Mouse (Mus musculus) midbrain, embryonic 16.5 days (tissue): ENCODE data around the gene Syngr1. TPM values are rescaled to one million over a fixed set of nuclear protein-coding genes. Genes with fewer than 3 reads are reported as not detected.

Experiments
- ATAC-seq: fragments of 200-750 bp; cut with Nextera tagmentation; 2 replicates; pipeline ENCODE4 v1.8.0; 2017; ENCODE audit warnings: moderate TSS enrichment
- H3K27ac ChIP-seq: fragments of 300-500 bp; sonication (generic); 2 replicates; pipeline ENCODE4 v1.5.1; 2014; ENCODE audit warnings: mild to moderate bottlenecking, low read length, mixed read lengths
- H3K27me3 ChIP-seq: fragments of 300-500 bp; sonication (generic); 2 replicates; pipeline ENCODE4 v1.6.1; 2014; ENCODE audit warnings: low read depth, low read length, mixed read lengths; ENCODE audit not compliant: control insufficient read depth, insufficient read depth
- H3K36me3 ChIP-seq: fragments of 300-500 bp; sonication (generic); 2 replicates; pipeline ENCODE4 v1.6.1; 2014; ENCODE audit warnings: mild to moderate bottlenecking, low read length, moderate library complexity, mixed read lengths; ENCODE audit not compliant: control insufficient read depth, insufficient read depth
- H3K4me1 ChIP-seq: fragments of 300-500 bp; sonication (generic); 2 replicates; pipeline ENCODE4 v1.6.1; 2014; ENCODE audit warnings: mild to moderate bottlenecking, low read length, mixed read lengths; ENCODE audit not compliant: control insufficient read depth, insufficient read depth
- H3K4me2 ChIP-seq: fragments of 300-500 bp; sonication (generic); 2 replicates; pipeline ENCODE4 v1.6.1; 2014; ENCODE audit warnings: mild to moderate bottlenecking, low read length, mixed read lengths
- H3K4me3 ChIP-seq: fragments of 300-500 bp; sonication (generic); 2 replicates; pipeline ENCODE4 v1.5.1; 2014; ENCODE audit warnings: low read depth, mild to moderate bottlenecking, low read length, moderate library complexity, mixed read lengths
- H3K9ac ChIP-seq: fragments of 300-500 bp; sonication (generic); 2 replicates; pipeline ENCODE4 v1.6.1; 2014; ENCODE audit warnings: low read depth, low read length, mixed read lengths
- H3K9me3 ChIP-seq: fragments of 300-500 bp; sonication (generic); replicated peaks from 2 replicates; pipeline ENCODE4 v1.6.1; 2014; ENCODE audit warnings: mild to moderate bottlenecking, low read length, mixed read lengths; ENCODE audit not compliant: control insufficient read depth, poor library complexity, severe bottlenecking
- WGBS: fragments of 180-500 bp; shearing (Covaris S2); extraction: QIAGEN DNeasy Blood & Tissue Kit; methylation state at CpG from one replicate; pipeline ENCODE4 v1.1.7; 2014; 5-methylcytosine and 5-hydroxymethylcytosine counted together
- polyA plus RNA-seq: library from polyadenylated mRNA; unstranded; fragments of >200 nt; fragmentation: Nextera tagmentation; extraction: Ambion mirVana; gene quantifications from 2 replicates; pipeline ENCODE4 v1.2.1, GENCODE M21; 2015

The Syngr1 gene
- polyA plus RNA-seq, 1 experiment from 2014 or later, result 83.9 TPM

GRCm38 (mm10) chr15:80094201-80094600 is 3.1 kb downstream of the Syngr1 start:
- H3K27ac ChIP-seq, result no peak overlapping the region
- H3K9ac ChIP-seq, result no peak overlapping the region
- ATAC-seq, result no peak
- H3K36me3 ChIP-seq, result no peaks in the 10 kb centered on the region
- peaks cover 32% of the 10 kb centered on the region for H3K4me1 ChIP-seq
- H3K4me3 ChIP-seq, result no peak overlapping the region
- no peak overlapping the region for H3K4me2 ChIP-seq
- H3K9me3 ChIP-seq, result no peaks in the 10 kb centered on the region
- WGBS, result 92% methylated on average over 13 of the region's 13 CpGs
- H3K27me3 ChIP-seq, result no peaks in the 10 kb centered on the region

GRCm38 (mm10) chr15:80095596-80095995 is 4.5 kb downstream of the Syngr1 start:
- H3K4me3 ChIP-seq, result no peak overlapping the region
- no peak for ATAC-seq
- H3K4me1 ChIP-seq, result peaks cover 32% of the 10 kb centered on the region
- H3K36me3 ChIP-seq, result no peaks in the 10 kb centered on the region
- H3K27ac ChIP-seq, result no peak overlapping the region
- H3K4me2 ChIP-seq, result no peak overlapping the region
- no peak overlapping the region for H3K9ac ChIP-seq
- H3K9me3 ChIP-seq, result no peaks in the 10 kb centered on the region
- WGBS, result 59% methylated on average over 1 of the region's 1 CpGs
- H3K27me3 ChIP-seq, result no peaks in the 10 kb centered on the region

- no peak for ATAC-seq
- H3K4me1 ChIP-seq, result peaks cover 32% of the 10 kb centered on the region
- WGBS, result 62% methylated on average over 10 of the region's 10 CpGs
These were observed 5.3 kb downstream of the Syngr1 start for GRCm38 (mm10) chr15:80096406-80096805.

GRCm38 (mm10) chr15:80096946-80097881 is 6.1 kb downstream of the Syngr1 start:
- Histone ChIP-seq H3K4me1 (peaks cover 29% of the 10 kb centered on the region), H3K9ac (peak overlapping the region; percentile 44; the same call in 1 of the 2 replicates), H3K27me3 (no peaks in the 10 kb centered on the region), H3K4me2 (peak overlapping the region; percentile 33; the same call in 1 of the 2 replicates), H3K9me3 (no peaks in the 10 kb centered on the region), H3K36me3 (no peaks in the 10 kb centered on the region), H3K4me3 (no peak overlapping the region), H3K27ac (peak overlapping the region; percentile 20; the same call in 1 of the 2 replicates)
- ATAC-seq, result peak; percentile 57
- 23% methylated on average over 20 of the region's 20 CpGs for WGBS

More at GRCm38 (mm10) chr15:80096406-80096805, 5.3 kb downstream of the Syngr1 start:
- no peaks in the 10 kb centered on the region for H3K36me3 ChIP-seq
- H3K4me3 ChIP-seq, result no peak overlapping the region
- H3K27ac ChIP-seq, result no peak overlapping the region
- H3K9me3 ChIP-seq, result no peaks in the 10 kb centered on the region
- H3K27me3 ChIP-seq, result no peaks in the 10 kb centered on the region
- H3K4me2 ChIP-seq, result no peak overlapping the region
- H3K9ac ChIP-seq, result no peak overlapping the region

- Histone ChIP-seq H3K4me3 (no peak overlapping the region), H3K27ac (0 out of 2 replicates have a peak overlapping the region, but pooled peaks have one; percentile 20), H3K27me3 (no peaks in the 10 kb centered on the region), H3K9me3 (no peaks in the 10 kb centered on the region), H3K4me2 (no peak overlapping the region), H3K4me1 (peaks cover 21% of the 10 kb centered on the region), H3K36me3 (no peaks in the 10 kb centered on the region), H3K9ac (no peak overlapping the region)
- no peak; the same call in 1 of the 2 replicates for ATAC-seq
- WGBS, result 26% methylated on average over 8 of the region's 8 CpGs
These were observed 6.9 kb downstream of the Syngr1 start for GRCm38 (mm10) chr15:80097999-80098461.

GRCm38 (mm10) chr15:80098809-80099208 is 7.7 kb downstream of the Syngr1 start:
- Histone ChIP-seq H3K4me2 (no peak overlapping the region), H3K4me3 (no peak overlapping the region), H3K27ac (peak overlapping the region; percentile 22; the same call in 1 of the 2 replicates), H3K27me3 (no peaks in the 10 kb centered on the region), H3K9me3 (no peaks in the 10 kb centered on the region), H3K4me1 (peaks cover 20% of the 10 kb centered on the region), H3K9ac (no peak overlapping the region; the same call in 1 of the 2 replicates), H3K36me3 (no peaks in the 10 kb centered on the region)
- ATAC-seq, result no peak
- WGBS, result 38% methylated on average over 9 of the region's 9 CpGs

GRCm38 (mm10) chr15:80099477-80099876 is 8.3 kb downstream of the Syngr1 start:
- Histone ChIP-seq H3K9ac (no peak overlapping the region), H3K27me3 (no peaks in the 10 kb centered on the region), H3K9me3 (no peaks in the 10 kb centered on the region), H3K27ac (no peak overlapping the region), H3K4me2 (no peak overlapping the region), H3K4me1 (peaks cover 20% of the 10 kb centered on the region), H3K4me3 (no peak overlapping the region), H3K36me3 (no peaks in the 10 kb centered on the region)
- no peak for ATAC-seq
- WGBS, result 86% methylated on average over 3 of the region's 3 CpGs

GRCm38 (mm10) chr15:80100196-80100595 is 9.1 kb downstream of the Syngr1 start:
- Histone ChIP-seq H3K4me3 (no peak overlapping the region), H3K36me3 (no peaks in the 10 kb centered on the region), H3K4me1 (peaks cover 20% of the 10 kb centered on the region), H3K4me2 (no peak overlapping the region), H3K27ac (no peak overlapping the region), H3K9ac (no peak overlapping the region), H3K27me3 (no peaks in the 10 kb centered on the region), H3K9me3 (no peaks in the 10 kb centered on the region)
- 85% methylated on average over 3 of the region's 3 CpGs for WGBS
- ATAC-seq, result no peak

- Histone ChIP-seq H3K4me2 (no peak overlapping the region), H3K9me3 (no peaks in the 10 kb centered on the region), H3K4me3 (no peak overlapping the region), H3K4me1 (peaks cover 25% of the 10 kb centered on the region), H3K27ac (no peak overlapping the region), H3K36me3 (no peaks in the 10 kb centered on the region), H3K27me3 (no peaks in the 10 kb centered on the region), H3K9ac (no peak overlapping the region)
- ATAC-seq, result no peak
- WGBS, result 88% methylated on average over 10 of the region's 10 CpGs
These were observed 9.7 kb downstream of the Syngr1 start for GRCm38 (mm10) chr15:80100871-80101270.
